Mouse (Mus musculus) c-Kit-positive CD71-positive TER-119-negative erythroid progenitor cells, embryonic 14.5 days (primary cell): ENCODE data around the gene Ctdspl.
A peak's percentile ranks its signal among the peaks of the same experiment; 100 is the strongest.

Experiments used
- DNase-seq: peaks from one replicate; pipeline ENCODE4 v3.0.0-alpha.2; 2013; ENCODE audit warnings: low read depth

Gene Ctdspl

DNA sequence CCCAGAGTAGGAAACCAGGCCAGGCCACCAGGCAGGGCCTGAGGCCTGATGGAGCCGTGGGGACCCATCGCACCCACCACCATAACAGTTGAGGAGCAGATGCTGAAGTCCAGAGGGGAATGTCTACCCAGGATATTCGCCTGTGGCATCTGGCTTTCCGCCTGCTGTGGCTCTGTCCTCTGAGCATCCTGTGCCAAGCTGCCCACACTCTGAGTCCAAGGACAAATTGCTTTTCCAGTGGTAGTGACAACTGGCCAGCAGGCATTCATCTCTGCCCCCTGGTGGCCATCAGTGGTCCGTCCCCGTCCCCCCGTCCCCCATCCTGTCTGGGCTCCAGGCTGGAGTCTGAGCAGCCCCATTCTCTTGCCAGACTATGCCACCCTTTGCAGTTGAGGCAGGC is 103.3 kb downstream of the Ctdspl start:
- no peak for DNase-seq

DNA sequence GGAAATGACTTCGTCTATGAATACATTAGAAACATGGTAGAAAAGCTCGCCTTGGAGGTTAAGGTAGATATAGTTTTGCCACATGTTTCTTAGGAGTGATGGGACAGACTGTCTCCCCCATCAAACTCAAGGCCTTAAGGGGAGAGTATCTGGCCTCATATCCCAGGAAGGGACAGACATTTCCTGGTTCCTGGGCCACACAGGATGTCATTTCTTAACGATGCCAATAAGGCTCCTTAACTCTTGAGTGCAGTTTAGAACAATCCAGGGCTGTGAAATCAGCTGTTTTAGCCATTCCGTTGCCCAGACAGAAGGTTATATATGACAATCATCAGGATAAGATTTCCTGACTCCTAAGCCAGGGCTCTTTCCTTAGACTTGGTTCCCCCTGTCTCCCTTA is 104.8 kb downstream of the Ctdspl start:
- no peak for DNase-seq

DNA sequence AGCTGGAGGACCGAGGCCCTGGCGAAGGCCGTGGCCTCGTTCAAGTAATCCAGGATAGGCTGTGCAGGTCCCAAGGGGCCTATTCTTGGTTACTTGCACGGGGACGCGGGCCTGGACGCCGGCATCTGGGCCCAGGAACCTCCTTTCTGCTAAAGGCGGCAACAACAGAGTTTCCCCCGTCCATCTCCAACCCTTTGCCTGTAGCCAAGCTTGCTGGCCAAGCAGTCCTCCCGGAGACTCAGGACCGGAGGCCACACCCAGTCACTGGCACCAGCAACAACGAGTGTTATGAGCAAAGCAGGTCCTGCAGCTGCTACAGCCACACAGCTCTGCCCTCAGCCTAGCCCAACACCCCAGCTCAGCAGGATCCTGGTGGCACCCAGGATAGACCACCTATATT is 105.5 kb downstream of the Ctdspl start:
- no peak for DNase-seq

DNA sequence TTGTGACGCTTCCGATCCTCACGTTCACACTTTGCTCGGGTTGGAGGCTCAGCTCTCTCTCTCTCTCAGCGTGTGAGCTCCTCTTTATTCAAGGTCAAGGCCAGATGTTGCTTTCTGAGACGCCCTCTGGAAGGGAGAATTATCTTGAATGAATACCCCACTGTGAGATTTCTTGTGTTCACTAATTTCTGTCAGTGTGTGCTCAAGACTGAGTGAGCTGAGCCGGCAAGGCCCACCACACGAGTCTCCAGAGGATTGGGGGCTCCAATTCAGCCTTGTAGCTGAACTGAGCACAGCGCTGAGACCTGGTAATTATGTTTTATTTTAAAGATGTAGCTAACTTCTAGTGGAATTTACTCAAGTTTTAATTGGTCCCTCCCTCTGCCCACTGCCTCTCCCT is 106.3 kb downstream of the Ctdspl start:
- DNase-seq = no peak

DNA sequence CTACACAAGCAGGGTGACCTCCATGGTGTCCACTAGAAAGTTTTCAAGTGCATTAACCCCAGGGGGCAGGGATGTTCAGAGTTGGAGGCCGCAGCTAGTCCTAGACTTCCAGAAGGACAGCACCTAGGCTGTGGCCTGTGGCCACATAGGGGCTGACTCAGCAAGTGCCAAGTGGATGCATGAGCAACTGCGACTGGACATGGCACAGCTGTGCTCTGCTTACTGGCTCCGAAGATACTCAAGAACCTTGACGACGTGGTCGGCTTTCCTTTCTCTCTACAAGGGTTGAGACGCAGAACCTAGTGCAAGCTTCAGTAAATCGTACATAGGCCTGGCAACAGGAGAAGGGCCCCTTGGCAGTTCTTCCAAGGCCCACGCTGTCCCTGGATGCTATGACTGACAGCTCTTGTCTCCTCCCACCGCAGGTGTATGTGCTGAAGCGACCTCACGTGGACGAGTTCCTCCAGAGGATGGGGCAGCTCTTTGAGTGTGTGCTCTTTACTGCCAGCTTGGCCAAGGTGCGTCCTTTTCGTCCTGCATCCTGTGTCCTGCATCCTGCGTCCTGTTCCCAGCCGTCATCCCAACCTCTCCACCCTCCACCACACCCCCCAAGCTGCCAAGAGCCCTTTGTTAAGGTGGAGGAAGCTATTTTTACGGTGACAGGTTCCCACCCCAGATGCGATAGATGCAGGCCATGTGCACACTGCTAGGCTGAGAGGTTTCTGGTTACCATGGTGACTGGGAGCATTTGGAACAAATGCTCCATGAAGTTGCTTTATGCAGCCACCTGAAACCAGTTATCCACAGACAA is 107.1 kb downstream of the Ctdspl start:
- DNase-seq = no peak

DNA sequence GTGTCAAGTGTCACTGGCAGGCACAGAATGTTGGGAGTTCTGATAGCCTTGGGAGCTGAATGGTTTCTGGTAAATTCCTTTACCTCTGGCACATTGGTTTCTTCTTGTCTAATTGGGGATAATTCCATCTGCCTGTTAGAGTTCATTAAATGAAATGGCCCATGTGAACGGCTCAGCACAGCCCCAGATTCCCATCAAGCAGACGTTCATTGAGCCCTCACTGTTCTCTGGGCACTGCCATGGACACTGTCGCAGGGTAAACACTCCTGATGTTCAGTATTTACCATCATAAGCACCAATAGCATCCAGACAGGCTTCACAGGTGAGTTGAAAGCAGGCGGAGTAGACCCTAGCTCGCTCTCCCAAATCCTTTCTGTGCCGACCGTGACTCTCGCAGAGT is 107.8 kb downstream of the Ctdspl start:
- DNase-seq = no peak

- DNase-seq = no peak
Observed at GRCm38 (mm10) chr9:119034676-119035665, 108.7 kb downstream of the Ctdspl start.

- DNase-seq = no peak
Observed at GRCm38 (mm10) chr9:119035836-119036235, 109.6 kb downstream of the Ctdspl start.

- no peak for DNase-seq
Observed at GRCm38 (mm10) chr9:119037076-119037730, 111.0 kb downstream of the Ctdspl start.

GRCm38 (mm10) chr9:119038574-119038973 is 112.3 kb downstream of the Ctdspl start:
- peak; percentile 10 for DNase-seq

DNA sequence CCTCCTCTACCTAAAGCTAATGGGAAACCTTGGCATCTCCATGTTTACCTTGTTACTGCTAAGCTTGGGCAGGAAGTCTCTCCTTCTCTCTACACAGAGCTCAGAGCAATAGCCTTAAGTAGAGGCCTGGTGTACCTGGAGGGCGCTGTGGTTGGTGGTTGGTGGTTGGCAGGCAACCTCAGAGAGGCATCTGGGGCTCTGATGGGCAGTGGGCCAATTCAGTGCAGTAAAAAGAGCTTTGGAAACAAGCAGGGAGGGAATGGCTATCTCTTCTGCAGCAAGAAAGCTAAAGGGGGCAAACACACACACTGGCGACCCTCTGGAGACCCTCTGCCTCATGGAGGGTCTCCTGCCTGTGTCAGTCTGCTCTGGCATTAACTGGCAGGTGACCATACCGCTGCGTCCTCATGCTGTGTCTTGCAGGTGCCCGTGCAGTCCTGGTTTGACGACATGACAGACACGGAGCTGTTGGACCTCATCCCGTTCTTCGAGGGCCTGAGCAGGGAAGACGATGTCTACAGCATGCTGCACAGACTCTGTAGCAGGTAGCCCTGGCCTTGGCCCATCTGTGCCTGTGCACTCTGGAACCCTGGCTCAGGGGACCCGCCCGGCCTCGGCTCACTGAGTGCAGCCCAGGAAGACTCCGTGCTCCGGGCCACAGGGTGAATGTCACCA is 114.0 kb downstream of the Ctdspl start:
- DNase-seq = no peak

DNA sequence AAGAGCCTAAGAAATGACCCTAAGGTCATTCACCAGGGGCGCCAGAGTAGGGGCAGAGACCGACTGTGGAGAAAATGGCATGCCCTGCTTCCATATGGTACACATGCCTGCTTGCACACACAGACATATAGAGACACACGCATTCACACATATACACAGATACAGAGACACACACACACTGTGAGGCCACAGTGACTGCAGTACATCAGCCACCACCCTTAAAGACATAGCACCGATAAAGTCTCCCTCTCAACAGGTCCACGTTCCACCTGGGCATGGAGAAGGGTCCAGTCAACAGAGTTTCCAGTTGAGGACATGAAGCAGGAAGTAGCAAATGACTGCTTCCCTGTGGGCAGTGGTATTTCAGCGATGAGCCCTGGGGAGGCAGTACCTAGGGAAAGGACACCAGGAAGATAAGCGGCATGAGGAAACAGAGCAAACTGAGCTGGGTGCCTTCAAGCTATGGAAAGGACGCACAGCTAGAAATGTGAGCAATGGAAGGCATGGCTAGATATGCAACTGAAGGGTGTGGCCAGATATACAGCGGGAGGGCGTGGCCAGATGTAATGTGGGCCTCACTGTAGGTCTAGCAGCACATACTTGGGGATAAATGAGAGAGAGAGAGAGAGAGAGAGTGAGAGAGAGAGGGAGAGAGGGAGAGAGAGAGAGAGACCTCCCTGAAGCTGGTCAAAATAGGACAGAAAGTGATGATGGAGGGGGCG is 122.1 kb downstream of the Ctdspl start:
- DNase-seq = peak; percentile 59

GRCm38 (mm10) chr9:119051158-119051557 is 124.9 kb downstream of the Ctdspl start:
- DNase-seq = no peak

- no peak for DNase-seq
Observed at GRCm38 (mm10) chr9:119052154-119052944, 126.1 kb downstream of the Ctdspl start, which contains the start of gene Vill. Gene Vill (plus strand): TSS chr9:119052778.

DNA sequence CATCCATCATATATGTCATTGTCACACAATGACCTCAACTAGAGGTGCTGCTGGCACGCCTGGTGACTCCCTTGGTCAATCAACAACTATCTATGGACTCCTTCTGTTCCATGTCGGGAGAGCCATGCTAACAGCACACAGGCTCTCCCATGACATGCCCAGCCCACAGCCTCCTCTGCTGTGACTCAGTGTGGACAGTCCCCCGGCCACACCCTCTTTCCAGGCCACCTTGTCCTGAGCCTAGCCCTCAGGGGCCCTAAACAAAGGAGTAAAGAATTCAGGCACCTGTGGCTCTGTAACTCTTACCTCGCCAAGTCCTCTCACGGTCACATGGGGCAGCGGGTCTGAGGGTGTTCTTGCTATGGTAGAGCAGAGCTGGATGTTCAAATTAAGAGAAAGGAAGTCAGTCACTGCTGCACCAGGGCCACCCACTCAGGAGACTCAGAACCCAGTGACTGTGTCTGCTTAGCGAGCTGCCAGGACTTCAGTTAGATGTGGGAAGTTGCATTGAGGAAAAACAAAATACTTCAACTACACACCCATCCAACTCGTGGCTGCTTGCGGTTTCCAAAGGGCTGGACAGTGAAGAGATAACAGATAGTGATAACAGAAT is 127.8 kb downstream of the Ctdspl start:
- no peak for DNase-seq

DNA sequence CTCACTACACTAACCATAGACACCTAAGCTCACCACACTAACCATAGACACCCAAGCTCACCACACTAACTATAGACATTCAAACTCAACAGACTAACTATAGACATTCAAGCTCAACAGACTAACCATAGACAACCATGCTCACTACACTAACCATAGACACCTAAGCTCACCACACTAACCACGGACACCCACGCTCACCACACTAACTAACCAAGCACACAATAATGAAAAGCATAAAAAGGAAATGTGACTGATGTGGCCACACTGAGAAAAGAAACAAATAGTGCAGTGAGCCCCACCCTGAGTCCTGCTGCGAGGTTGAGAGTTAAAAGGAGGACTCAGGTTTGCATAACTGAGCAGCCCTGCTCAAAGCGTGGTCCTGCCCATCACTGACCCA is 129.1 kb downstream of the Ctdspl start:
- no peak for DNase-seq

DNA sequence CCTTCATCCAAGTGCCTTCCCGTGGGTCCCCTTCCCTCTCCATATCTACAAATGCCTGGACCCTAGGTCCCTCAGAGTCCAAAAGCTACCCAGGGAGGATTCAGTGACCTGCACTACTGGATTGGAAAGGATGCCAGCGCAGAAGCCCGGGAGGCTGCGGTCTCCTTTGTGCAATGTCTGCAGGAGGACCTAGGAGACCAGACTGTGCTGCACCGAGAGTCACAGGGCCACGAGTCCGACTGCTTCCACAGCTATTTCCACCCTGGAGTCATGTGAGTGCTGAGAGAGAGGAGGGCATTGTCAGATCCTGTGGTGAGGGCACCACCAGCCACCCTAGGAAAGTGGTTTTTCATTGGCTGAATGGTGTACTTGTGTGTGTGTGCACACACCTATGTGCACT is 132.0 kb downstream of the Ctdspl start:
- DNase-seq = no peak

GRCm38 (mm10) chr9:119060701-119061100 is 134.4 kb downstream of the Ctdspl start:
- DNase-seq = no peak

GRCm38 (mm10) chr9:119063036-119063644 is 136.9 kb downstream of the Ctdspl start:
- no peak for DNase-seq
